Mouse (Mus musculus) liver (tissue): Measurements from ENCODE around the gene Olfr906.

Experiments
- DNase-seq: peaks from one replicate; pipeline ENCODE4 v3.0.0-alpha.2; 2020; ENCODE audit warnings: mixed read lengths

The Olfr906 gene

DNA sequence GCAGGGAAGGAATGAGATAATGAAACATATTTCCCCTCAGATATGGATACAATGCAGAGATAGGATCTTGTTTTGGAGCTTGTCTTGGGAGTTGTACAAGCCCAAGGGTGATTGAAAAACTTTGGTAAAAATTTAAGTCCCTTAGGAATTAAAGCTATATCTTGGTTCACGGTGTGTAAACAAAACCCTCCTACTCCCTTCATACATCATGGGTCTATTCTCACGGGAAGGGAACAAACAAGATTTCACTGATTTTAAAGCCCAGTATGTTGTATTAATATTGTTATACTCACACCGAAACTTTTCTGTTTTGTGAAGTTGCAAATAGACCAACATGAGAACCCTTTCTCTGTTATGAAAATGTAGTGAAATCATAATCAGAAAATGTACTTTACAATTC is at the start of gene Olfr906:
Gene Olfr906 (plus strand): TSS at position 301 of the 400 bp plus-strand sequence.
- DNase-seq: no peak

DNA sequence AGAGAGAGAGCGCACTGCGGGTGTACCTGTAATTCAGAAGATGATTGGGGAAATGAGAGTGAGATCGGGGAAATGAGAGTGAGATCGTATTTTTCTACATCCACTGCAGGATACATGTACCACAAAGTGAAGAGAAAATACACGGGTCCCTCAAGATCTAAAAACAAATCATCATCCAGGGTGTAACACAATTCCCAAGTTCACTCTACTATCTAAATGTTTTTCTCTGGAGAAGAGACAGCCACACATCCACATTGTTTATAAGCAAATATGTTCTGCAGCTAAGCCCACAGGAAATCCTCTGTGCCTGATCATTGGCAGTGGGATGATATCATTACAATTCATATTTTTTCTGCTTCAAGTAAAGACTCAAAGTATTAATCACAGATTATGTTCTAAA is 39.5 kb upstream of the Olfr906 start, which contains the start of gene Olfr902:
Gene Olfr902 (plus strand): TSS at position 301 of the 400 bp plus-strand sequence.
- DNase-seq: no peak

DNA sequence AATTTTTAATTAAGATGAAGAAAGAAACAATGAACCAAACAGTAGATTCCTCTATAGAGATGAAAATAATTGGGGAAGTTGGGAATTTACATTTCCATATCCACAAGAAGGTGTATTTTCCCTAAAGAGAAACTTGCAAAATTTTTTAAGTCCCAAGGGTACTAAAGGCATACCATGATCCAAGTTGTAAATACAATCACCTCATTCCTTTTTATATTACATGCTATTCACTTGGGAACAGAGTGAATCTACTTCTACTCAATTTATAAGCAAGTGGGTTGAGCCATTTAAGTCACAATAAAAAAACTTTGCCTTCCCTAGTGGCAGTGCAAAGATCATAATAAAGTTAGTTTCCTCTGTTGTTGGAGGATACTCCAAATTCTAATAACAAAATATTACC is 24.0 kb upstream of the Olfr906 start, which contains the start of gene Olfr904:
Gene Olfr904 (plus strand): TSS at position 301 of the 400 bp plus-strand sequence.
- DNase-seq: no peak

DNA sequence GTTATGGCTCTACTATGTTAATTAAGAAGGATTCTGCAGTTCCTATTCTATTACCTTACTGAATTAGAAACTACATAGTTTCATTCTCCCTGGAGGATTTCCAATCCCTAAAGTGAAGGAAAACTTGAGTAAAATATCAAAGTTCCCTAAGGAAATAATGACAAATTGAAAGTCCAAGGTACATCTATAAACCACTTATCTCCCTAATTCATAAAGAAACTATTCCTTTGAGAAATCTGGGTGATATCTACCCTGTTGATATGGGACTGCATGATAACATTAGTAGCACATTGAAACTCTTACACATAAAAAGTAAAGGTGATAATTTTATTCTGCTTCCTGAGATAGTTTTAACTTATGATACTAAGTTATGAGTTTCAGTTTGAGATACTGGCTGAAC is 16.1 kb upstream of the Olfr906 start, which contains the start of gene Olfr905:
Gene Olfr905 (plus strand): TSS at position 301 of the 400 bp plus-strand sequence.
- DNase-seq: no peak

DNA sequence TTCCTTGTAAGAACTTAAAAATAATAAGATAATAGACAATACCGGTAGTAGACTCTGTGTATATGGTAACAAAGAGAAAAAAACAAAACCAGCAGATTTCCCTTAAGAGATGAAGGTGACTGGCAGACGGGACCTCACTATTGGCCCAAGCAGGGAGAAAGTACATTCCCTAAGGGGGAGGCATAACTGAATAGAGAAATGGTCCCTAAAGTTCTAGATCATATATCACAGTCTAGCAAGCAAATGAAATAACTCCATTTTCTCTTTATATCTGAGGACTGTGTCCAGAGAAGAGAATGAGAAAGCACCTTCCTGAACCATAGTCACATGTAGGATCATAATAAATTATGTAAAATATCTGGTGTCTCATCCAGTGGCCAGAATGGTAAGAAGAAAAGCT is 8.6 kb downstream of the Olfr906 start, which contains the start of gene Olfr907:
Gene Olfr907 (plus strand): TSS at position 301 of the 400 bp plus-strand sequence.
- no peak for DNase-seq

DNA sequence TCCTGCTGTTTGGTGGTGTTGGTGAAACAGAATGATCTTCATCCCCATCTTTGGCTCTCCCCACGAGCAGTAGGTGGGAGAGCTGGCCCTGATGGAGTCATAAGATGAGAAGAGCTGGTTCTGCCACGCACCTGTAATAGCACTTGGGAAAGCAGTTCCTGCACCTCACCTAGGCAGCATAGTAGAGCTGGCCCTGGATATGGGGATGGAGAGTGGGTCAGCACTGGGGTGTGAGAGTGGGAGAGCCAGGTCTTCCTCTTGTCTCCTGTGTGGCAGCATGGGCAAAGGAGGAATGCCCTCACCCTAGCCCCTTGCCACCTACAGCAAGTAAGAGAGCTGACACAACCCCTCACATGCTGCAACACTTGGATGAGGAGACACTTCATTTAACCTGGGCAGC is 25.5 kb downstream of the Olfr906 start:
- DNase-seq: no peak

DNA sequence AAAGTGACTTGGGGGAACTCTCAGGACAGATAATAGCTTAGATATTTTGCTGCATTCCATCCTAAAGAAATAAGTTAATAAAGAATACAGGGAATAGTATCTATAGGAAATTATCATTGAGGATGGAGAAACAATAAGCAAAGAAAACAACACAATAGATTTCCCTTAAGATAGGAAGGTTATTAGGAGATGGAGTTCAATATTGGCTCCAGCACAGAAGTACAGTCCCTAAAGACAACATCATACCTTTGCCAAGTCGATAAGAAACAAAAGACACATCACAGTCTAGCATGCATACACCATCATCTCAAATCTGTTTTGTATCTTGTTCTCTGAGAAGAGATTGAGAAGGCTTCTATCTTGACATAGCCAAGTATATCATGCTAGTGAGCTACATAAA is 34.4 kb downstream of the Olfr906 start, which contains the start of gene Olfr911-ps1:
Gene Olfr911-ps1 (plus strand): TSS at position 301 of the 400 bp plus-strand sequence.
- no peak for DNase-seq

DNA sequence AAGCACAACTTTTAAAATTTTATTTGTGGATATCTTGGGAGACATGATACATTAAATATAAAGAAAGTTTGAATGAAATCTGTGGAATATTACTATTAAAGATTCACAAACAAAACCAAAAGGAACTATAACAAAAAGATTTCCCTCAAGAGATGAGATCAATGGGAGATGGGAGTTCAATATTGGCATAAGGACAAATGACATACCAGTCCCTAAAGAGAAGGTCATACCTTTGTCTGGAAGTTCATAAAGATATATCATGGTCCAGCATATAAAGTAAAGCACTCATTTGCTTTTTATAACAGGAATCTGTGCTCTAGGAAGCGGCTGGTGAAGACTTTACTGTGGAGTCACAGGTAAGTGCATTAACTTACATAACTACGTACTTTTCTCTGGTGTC is 50.7 kb downstream of the Olfr906 start, which contains the start of gene Olfr910:
Gene Olfr910 (plus strand): TSS at position 301 of the 400 bp plus-strand sequence.
- DNase-seq: no peak
